Mouse (Mus musculus): ENCODE results near the gene Pja2. TPM values are rescaled to one million over a fixed set of nuclear protein-coding genes. Genes with fewer than 3 reads are reported as not detected.
A peak's percentile ranks its signal among the peaks of the same experiment; 100 is the strongest.
"Not testable (repeated sequence)": the region's sequence is repeated elsewhere in the genome, so short reads cannot be mapped to it uniquely, and the experiment has no call there.

Gene Pja2
- polyA plus RNA-seq, 1 experiment from 2014 or later: 90.2 TPM

DNA sequence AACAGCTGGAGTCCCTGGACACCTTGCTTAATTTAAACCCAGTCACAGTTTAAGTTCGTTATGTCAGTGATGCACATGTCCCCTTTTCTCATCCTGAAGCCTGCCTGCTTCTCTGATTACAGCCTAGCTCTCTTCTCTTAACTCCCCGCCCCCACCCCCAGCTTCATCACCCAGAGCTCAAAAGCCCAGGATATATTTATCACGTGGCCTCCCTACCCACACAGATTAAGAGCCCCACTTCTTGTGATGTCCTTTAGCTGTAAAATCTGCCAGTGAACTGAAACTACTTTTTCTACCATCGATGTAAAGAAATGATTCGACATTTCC, 1.0 kb upstream of the Pja2 start:
- WGBS: 23% methylated on average over 5 of the region's 5 CpGs
- no peak for ATAC-seq
- Histone ChIP-seq H3K36me3 (ENCODE audit: poor library complexity, severe bottlenecking) (0 out of 2 replicates have a peak, but pooled peaks cover 2% of the 10 kb centered on the region), H3K27me3 (no peaks in the 10 kb centered on the region), H3K27ac (peak overlapping the region; percentile 87), H3K4me3 (peak overlapping the region; percentile 49), H3K4me1 (peaks cover 10% of the 10 kb centered on the region), H3K4me2 (peak overlapping the region; percentile 76), H3K9me3 (replicated peaks) (no peaks in the 10 kb centered on the region), H3K9ac (peak overlapping the region; percentile 69)

DNA sequence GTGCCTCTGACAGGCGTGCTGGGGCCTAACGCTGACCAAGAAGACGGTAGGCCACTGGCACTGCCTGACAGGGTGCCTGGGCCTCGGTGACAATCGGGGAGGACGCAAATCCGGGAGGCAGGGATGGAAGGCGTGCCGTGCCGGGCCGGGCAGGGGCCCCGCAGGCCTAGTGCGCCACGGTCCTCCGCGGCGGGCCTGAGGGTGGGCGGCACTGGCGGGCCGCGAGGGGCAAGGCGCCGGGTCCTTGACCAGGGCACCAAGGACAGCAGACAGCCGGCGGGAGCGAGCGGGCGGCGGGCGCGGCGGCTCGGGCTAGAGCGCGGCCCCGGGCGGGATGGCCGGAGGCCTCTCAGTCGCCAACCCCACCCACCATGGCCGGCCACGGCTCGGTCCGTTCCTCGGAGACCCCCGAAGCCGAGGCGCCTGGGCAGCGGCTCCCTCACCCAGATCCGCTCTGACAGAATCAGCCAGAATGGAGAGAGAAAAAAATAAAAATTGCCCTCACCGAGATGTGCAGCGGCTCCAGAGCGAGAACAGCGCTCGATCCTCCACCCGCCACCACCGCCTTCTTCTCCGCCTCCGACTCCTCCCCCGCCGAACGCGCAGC, 322 bp downstream of the Pja2 start:
- H3K27ac ChIP-seq: peak overlapping the region; percentile 97
- 0 out of 2 replicates have a peak, but pooled peaks cover 3% of the 10 kb centered on the region for H3K36me3 ChIP-seq (ENCODE audit: poor library complexity, severe bottlenecking)
- peak overlapping the region; percentile 95 for H3K4me3 ChIP-seq
- H3K9me3 ChIP-seq (replicated peaks): no peaks in the 10 kb centered on the region
- peak overlapping the region; percentile 99 for H3K9ac ChIP-seq
- H3K27me3 ChIP-seq: no peaks in the 10 kb centered on the region
- peak; percentile 31 for ATAC-seq
- peaks cover 10% of the 10 kb centered on the region for H3K4me1 ChIP-seq
- WGBS: 0% methylated on average over 40 of the region's 62 CpGs
- H3K4me2 ChIP-seq: peak overlapping the region; percentile 63

DNA sequence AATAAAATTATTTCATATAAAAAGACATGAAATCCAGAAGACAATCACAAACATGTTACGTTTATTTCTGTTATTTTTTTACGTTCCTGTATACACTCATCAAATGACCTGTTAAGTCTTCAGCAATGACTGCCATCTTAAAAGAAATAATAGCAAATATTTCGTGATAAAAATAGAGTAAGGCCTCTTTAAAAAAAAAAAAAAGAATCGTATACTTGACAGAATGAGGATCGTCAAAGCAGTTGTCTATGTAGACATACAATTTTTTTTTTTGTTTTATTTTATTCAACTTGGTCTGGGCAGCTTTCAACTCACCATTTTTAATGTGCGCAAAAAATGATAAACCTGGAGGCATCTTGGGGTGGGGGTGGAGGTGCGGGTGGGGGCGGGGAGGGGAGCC, 831 bp downstream of the Pja2 start:
- WGBS: 24% methylated on average over 8 of the region's 8 CpGs
- ATAC-seq: no peak
- H3K4me1 ChIP-seq: peaks cover 10% of the 10 kb centered on the region
- peak overlapping the region; percentile 63 for H3K4me2 ChIP-seq
- 0 out of 2 replicates have a peak, but pooled peaks cover 3% of the 10 kb centered on the region for H3K36me3 ChIP-seq (ENCODE audit: poor library complexity, severe bottlenecking)
- H3K27ac ChIP-seq: peak overlapping the region; percentile 97
- H3K9me3 ChIP-seq (replicated peaks): no peaks in the 10 kb centered on the region
- H3K4me3 ChIP-seq: peak overlapping the region; percentile 95
- peak overlapping the region; percentile 99 for H3K9ac ChIP-seq
- H3K27me3 ChIP-seq: no peaks in the 10 kb centered on the region

DNA sequence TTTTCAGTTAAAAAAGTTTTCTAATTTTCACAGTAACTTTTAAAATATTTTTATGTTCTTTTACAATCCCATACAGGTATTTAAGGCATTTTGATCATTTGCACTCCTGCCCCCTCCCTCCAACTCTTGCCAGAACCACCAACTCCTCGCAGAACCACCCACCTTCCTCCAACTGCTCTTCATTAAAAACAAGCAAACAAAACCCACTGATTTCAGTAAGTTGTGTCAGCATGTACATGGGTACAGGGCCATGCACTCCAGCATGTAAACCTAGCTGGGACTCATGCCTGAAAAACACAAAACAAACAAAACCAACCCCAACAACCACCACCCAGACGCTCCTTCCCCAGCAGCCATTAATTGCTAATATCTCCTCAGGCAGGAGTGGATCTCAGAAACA, 7.2 kb downstream of the Pja2 start:
- Histone ChIP-seq H3K36me3 (ENCODE audit: poor library complexity, severe bottlenecking) (0 out of 2 replicates have a peak, but pooled peaks cover 3% of the 10 kb centered on the region), H3K4me1 (no peaks in the 10 kb centered on the region; the same call in 1 of the 2 replicates), H3K27ac (no peak overlapping the region), H3K9ac (no peak overlapping the region), H3K9me3 (replicated peaks) (no peaks in the 10 kb centered on the region), H3K4me2 (no peak overlapping the region), H3K4me3 (no peak overlapping the region), H3K27me3 (no peaks in the 10 kb centered on the region)
- WGBS: 78% methylated on average over 2 of the region's 2 CpGs
- ATAC-seq: no peak

DNA sequence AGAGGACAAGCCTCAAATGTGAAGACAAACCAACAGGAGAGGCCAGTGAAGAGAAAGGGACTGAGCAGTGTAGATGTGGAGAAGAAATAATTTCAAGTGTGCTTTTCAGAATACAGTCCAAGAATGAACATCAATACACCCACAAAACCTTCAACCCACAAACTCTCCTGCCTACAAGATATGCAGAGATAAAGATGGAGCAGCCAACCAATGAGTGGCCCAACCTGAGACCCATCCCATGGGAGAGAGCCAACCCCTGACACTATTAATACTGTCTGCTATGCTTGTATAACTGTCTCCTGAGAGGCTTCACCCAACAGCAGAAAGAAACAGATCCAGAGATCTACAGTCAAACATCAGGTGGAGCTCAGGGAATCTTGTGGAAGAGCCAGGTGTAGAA, 16.3 kb downstream of the Pja2 start:
- Histone ChIP-seq H3K27ac (no peak overlapping the region), H3K9ac (no peak overlapping the region), H3K4me3 (no peak overlapping the region), H3K4me2 (no peak overlapping the region), H3K36me3 (ENCODE audit: poor library complexity, severe bottlenecking) (peaks cover 13% of the 10 kb centered on the region), H3K4me1 (no peaks in the 10 kb centered on the region), H3K27me3 (no peaks in the 10 kb centered on the region), H3K9me3 (replicated peaks) (no peaks in the 10 kb centered on the region)
- no peak for ATAC-seq

DNA sequence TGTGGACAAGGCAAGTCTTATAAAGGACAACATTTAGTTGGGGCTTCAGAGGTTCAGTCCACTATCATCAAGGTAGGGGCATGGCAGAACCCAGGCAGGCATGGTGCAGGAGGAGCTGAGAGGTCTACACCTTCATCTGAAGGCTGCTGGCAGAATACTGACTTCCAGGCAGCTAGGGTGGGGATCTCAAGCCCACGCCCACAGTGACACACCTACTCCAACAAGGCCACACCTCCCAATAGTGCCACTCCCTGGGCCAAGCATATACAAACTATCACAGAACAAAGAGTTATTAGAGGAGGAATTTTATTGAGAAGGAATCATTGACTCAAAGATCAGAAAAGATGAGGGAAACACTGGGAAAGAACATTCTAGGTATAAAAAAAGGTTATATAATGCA, 17.2 kb downstream of the Pja2 start:
- not testable (repeated sequence) for ATAC-seq; H3K4me2 ChIP-seq; H3K27ac ChIP-seq; H3K4me3 ChIP-seq; H3K9ac ChIP-seq; H3K9me3 ChIP-seq (replicated peaks); H3K27me3 ChIP-seq; H3K4me1 ChIP-seq
- 100% methylated on average over 1 of the region's 1 CpGs for WGBS
- H3K36me3 ChIP-seq (ENCODE audit: poor library complexity, severe bottlenecking): peaks cover 15% of the 10 kb centered on the region

DNA sequence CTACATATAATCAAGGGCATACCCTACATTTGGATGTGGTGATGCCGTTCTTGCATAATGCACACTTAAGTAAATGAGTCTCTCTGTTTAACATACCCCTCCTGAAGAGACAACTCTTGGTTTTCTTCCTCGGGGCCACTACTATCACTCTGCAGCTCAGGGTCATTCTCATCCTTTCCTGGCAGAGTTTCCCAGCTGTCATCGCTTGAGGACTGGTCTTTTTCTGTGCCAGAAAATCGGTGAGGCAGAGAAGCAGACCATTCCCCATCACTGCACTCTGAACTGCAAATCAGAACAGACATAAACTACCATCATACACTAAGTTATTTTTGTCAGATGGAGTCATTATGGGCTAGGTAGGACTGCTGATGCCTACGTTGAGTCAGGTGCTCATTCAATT, 34.1 kb downstream of the Pja2 start:
- Histone ChIP-seq H3K4me1 (no peaks in the 10 kb centered on the region), H3K9ac (no peak overlapping the region), H3K36me3 (ENCODE audit: poor library complexity, severe bottlenecking) (peaks cover 15% of the 10 kb centered on the region), H3K4me2 (no peak overlapping the region), H3K27ac (no peak overlapping the region), H3K4me3 (no peak overlapping the region), H3K27me3 (no peaks in the 10 kb centered on the region), H3K9me3 (replicated peaks) (no peaks in the 10 kb centered on the region)
- no peak for ATAC-seq
- WGBS: 94% methylated on average over 5 of the region's 5 CpGs

DNA sequence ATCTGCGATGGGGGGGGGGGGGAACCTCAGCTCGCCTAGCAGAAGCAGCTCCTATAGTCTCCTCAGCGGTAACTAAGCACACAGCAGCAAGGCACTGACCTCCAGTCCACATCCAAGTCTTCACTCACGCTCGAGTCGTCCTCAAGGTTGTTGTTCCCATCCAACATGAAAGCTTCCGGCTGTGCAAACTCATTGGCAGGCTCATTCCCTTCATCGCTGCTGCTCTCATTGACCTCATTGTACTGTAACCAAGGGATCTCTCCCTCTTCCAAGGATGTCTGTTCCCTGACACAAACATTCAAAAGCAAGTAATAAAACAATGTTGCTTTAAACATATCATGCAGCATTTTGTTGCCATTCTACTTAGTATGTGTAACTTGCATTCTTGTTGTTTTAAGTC, 39.0 kb downstream of the Pja2 start:
- Histone ChIP-seq H3K4me2 (no peak overlapping the region), H3K4me1 (no peaks in the 10 kb centered on the region), H3K4me3 (no peak overlapping the region), H3K9me3 (replicated peaks) (no peaks in the 10 kb centered on the region), H3K27ac (no peak overlapping the region), H3K27me3 (no peaks in the 10 kb centered on the region), H3K9ac (no peak overlapping the region), H3K36me3 (ENCODE audit: poor library complexity, severe bottlenecking) (peaks cover 32% of the 10 kb centered on the region)
- ATAC-seq: no peak
- WGBS: 80% methylated on average over 8 of the region's 8 CpGs

DNA sequence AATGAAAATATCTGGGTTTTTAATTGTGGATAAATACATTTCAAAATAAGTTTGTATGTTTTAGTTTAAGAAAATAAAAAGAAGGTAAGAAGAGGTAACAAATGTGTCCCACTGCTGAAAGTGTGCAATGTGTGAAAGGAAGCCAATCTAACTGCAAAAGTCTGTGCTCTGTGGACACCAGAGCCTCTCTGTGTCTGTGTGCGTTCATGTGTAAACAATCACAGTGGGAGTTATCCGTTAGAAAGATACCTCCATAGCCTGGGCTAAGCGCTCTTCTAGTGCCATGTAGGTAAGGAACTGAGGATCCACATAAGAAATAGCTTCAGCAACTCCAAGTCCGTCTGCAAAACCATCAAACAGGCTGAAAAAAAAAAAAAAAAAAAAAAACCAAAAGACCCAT, 42.0 kb downstream of the Pja2 start:
- peaks cover 53% of the 10 kb centered on the region for H3K36me3 ChIP-seq (ENCODE audit: poor library complexity, severe bottlenecking)

DNA sequence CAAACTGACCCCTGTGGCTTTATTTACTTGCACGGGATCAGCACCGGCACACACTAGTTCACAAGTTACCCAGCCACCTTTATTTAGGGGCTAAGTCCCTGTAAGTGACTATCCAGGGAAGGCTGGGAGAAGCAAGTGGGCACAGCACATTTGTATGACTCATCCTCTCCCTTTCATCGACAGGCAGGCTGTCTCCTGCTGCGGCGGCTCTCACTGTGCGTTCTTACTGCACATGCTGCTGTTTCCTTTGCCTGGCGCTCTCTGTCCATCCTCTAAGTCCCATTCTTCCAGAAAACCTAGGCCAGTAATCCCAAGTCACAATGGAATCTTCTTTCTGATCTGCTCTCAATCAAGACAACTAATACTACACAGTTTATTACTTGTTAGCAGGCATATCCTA, 43.7 kb downstream of the Pja2 start:
- 79% methylated on average over 7 of the region's 7 CpGs for WGBS
- Histone ChIP-seq H3K36me3 (ENCODE audit: poor library complexity, severe bottlenecking) (peaks cover 61% of the 10 kb centered on the region), H3K27me3 (no peaks in the 10 kb centered on the region), H3K27ac (no peak overlapping the region), H3K9ac (no peak overlapping the region), H3K4me1 (no peaks in the 10 kb centered on the region), H3K4me3 (no peak overlapping the region), H3K9me3 (replicated peaks) (no peaks in the 10 kb centered on the region), H3K4me2 (no peak overlapping the region)
- no peak for ATAC-seq

More for the DNA sequence above, 42.0 kb downstream of the Pja2 start:
- Histone ChIP-seq H3K9ac (no peak overlapping the region), H3K27ac (no peak overlapping the region), H3K4me2 (no peak overlapping the region), H3K9me3 (replicated peaks) (no peaks in the 10 kb centered on the region), H3K27me3 (no peaks in the 10 kb centered on the region), H3K4me1 (no peaks in the 10 kb centered on the region), H3K4me3 (no peak overlapping the region)
- no peak for ATAC-seq
- WGBS: 40% methylated on average over 4 of the region's 4 CpGs

DNA sequence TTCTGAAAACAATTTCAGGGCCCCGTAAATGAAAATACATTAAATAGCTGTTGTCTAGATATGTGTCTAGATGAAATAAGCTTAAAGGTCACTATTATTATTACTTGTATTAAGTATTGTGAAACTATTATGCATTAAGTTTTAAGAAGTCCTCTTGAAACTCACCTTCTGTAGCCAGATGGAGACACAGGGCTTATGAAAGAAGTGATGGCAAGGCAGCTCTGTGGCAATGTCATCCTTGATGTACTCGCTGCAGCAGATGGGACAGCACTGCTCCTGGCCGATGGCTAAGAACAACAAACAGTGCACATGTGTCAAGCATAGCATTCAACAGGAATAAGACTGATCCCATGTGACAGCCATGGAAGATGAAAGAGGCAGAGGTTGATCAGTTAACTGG, 44.9 kb downstream of the Pja2 start:
- no peaks in the 10 kb centered on the region for H3K27me3 ChIP-seq
- peaks cover 65% of the 10 kb centered on the region for H3K36me3 ChIP-seq (ENCODE audit: poor library complexity, severe bottlenecking)
- no peak overlapping the region for H3K4me3 ChIP-seq
- 92% methylated on average over 3 of the region's 3 CpGs for WGBS
- no peak for ATAC-seq
- H3K4me1 ChIP-seq: no peaks in the 10 kb centered on the region
- H3K9me3 ChIP-seq (replicated peaks): no peaks in the 10 kb centered on the region
- H3K27ac ChIP-seq: no peak overlapping the region
- H3K4me2 ChIP-seq: no peak overlapping the region
- H3K9ac ChIP-seq: no peak overlapping the region

DNA sequence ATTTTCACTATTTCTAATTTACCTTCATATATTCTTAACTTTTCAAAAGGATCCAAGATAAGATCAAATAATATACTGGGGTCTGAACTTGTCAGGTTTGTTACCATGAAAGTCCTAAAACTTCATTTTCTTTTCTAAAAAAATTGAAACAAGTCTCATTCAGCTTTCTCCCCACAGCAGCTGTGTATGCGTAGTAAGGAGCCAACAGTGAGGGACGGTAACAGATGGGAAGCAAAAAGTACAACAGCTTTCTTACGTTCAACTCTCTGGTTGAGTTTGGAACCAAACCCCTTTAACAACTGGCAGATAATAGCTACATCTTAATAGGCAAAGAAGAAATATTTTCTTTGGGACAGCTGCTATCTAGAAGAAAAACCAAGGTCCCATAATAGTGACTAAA, 50.3 kb downstream of the Pja2 start:
- H3K9ac ChIP-seq; H3K9me3 ChIP-seq (replicated peaks); H3K27me3 ChIP-seq; H3K27ac ChIP-seq; H3K4me3 ChIP-seq; ATAC-seq; H3K4me1 ChIP-seq; H3K4me2 ChIP-seq: not testable (repeated sequence)
- WGBS: 72% methylated on average over 3 of the region's 3 CpGs
- H3K36me3 ChIP-seq (ENCODE audit: poor library complexity, severe bottlenecking): peaks cover 60% of the 10 kb centered on the region

DNA sequence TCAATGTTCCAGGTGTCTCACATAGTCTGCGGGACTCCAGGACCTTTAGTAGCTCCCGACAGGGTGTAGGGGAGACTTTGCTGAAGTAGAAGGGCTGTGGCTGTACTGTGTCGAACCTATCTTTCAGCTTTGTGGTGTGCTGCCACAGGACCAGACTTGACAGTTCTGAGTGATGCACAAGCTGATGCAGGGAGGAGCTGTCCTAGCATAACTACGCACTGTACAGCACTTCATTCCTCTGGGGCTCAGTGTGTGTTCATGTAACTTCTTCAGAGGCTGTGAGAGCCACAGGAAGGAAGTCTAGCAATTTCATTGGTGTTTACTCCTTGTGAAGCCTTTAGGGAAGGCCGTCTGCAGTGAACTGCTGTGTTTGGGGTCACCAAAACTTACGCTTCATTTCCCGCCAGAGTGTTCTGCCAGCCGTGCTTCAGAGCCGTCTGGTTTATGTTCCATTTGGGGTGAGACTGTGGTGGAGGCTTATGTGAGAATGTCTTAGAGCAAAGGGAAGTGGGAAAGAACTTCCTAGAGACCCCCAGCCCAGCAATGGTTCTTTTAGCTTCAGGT, 54.0 kb downstream of the Pja2 start:
- ATAC-seq: no peak
- WGBS: 84% methylated on average over 9 of the region's 9 CpGs

More for the DNA sequence above, 54.0 kb downstream of the Pja2 start:
- H3K27me3 ChIP-seq: no peaks in the 10 kb centered on the region
- H3K4me1 ChIP-seq: no peaks in the 10 kb centered on the region
- H3K27ac ChIP-seq: no peak overlapping the region
- no peak overlapping the region for H3K4me3 ChIP-seq
- H3K36me3 ChIP-seq (ENCODE audit: poor library complexity, severe bottlenecking): peaks cover 33% of the 10 kb centered on the region
- H3K9me3 ChIP-seq (replicated peaks): no peaks in the 10 kb centered on the region
- no peak overlapping the region for H3K4me2 ChIP-seq
- no peak overlapping the region for H3K9ac ChIP-seq
